Mouse (Mus musculus) thymus, adult 2 months (tissue): ENCODE measurements around the gene Btbd19.

Experiments used
- CTCF ChIP-seq: fragments of 200-500 bp; IDR thresholded peaks from 2 replicates; pipeline ENCODE4 v1.5.1; 2012; ENCODE audit warnings: mild to moderate bottlenecking, control low read depth, low read length, moderate library complexity, borderline replicate concordance; ENCODE audit not compliant: control insufficient read depth, poor library complexity, insufficient read depth; ENCODE audit errors: extremely low read depth
- POLR2A ChIP-seq: fragments of 200-500 bp; IDR thresholded peaks from 2 replicates; pipeline ENCODE4 v1.6.1; 2012; ENCODE audit warnings: mild to moderate bottlenecking, low read length, control low read depth, moderate library complexity; ENCODE audit not compliant: control insufficient read depth, poor library complexity, insufficient read depth; ENCODE audit errors: extremely low read depth

GRCm38 (mm10) chr4:117119636-117120035 is 5.9 kb downstream of the Btbd19 start:
- no peak for TF ChIP-seq POLR2A
- no peak for TF ChIP-seq CTCF
